Mouse (Mus musculus): Measurements from ENCODE around the gene Tpgs1. TPM values are rescaled to one million over a fixed set of nuclear protein-coding genes. Genes with fewer than 3 reads are reported as not detected.
"Not testable (repeated sequence)": the region's sequence is repeated elsewhere in the genome, so short reads cannot be mapped to it uniquely, and the experiment has no call there.

Gene Tpgs1
- polyA plus RNA-seq, 1 experiment from 2014 or later: 99.8 TPM

GRCm38 (mm10) chr10:79700676-79701075, 31.5 kb downstream of the Tpgs1 start:
- no peaks in the 10 kb centered on the region for H3K36me3 ChIP-seq (replicated peaks)
- no peak for ATAC-seq (replicated peaks)
- no peak overlapping the region for H3K4me2 ChIP-seq
- 53% methylated on average over 7 of the region's 7 CpGs for WGBS
- no peak overlapping the region for H3K9ac ChIP-seq
- no peaks in the 10 kb centered on the region for H3K9me3 ChIP-seq
- no peak overlapping the region for H3K27ac ChIP-seq
- peaks cover 8% of the 10 kb centered on the region for H3K4me1 ChIP-seq
- no peaks in the 10 kb centered on the region for H3K27me3 ChIP-seq (replicated peaks)
- H3K4me3 ChIP-seq: no peak overlapping the region

DNA sequence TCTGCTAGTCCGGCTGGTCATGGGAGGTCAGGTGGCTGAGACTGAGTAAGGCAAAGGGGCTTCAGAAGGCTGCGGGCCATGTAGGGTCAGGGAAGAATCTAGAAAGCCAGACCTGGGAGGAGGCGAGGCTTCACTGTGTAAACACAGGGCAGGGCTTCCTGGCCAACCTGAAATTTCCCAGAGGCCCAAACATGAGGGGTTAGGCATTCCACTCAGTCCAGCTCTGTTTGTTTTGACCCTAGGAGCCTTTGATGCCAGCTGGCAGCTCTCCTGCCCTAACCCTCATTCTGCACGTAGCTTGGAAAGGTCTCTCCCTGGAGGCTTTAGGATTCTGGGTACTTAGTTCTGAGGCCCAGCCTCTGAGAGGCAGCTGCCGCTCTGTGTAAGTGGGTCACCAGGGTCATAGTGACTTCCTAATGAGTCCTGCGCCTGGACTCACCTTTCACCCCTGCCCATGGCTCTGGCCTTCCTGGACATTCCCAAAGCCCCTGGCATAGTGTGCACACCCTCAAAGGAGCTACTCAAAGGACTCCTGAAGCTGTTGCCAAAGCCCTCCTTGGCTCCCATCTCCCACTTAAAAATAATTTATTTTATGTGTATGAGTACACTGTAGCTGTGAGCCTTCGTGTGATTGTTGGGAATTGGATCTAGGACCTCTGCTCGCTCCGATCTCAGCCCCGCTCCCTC, 32.4 kb downstream of the Tpgs1 start:
- no peak overlapping the region for H3K4me3 ChIP-seq
- H3K4me1 ChIP-seq: peaks cover 17% of the 10 kb centered on the region
- ATAC-seq (replicated peaks): no peak
- no peak overlapping the region for H3K4me2 ChIP-seq
- H3K27ac ChIP-seq: no peak overlapping the region
- no peaks in the 10 kb centered on the region for H3K36me3 ChIP-seq (replicated peaks)
- H3K9me3 ChIP-seq: no peaks in the 10 kb centered on the region
- no peaks in the 10 kb centered on the region for H3K27me3 ChIP-seq (replicated peaks)
- 71% methylated on average over 10 of the region's 10 CpGs for WGBS
- no peak overlapping the region for H3K9ac ChIP-seq

GRCm38 (mm10) chr10:79702970-79703369, 33.8 kb downstream of the Tpgs1 start:
- not testable (repeated sequence) for H3K4me3 ChIP-seq; ATAC-seq (replicated peaks); H3K9me3 ChIP-seq; H3K27ac ChIP-seq; H3K4me2 ChIP-seq; H3K9ac ChIP-seq; H3K36me3 ChIP-seq (replicated peaks); H3K27me3 ChIP-seq (replicated peaks)
- peaks cover 30% of the 10 kb centered on the region for H3K4me1 ChIP-seq
- 82% methylated on average over 4 of the region's 4 CpGs for WGBS

- Histone ChIP-seq H3K27ac (peak overlapping the region; percentile 85), H3K4me2 (peak overlapping the region; percentile 85), H3K36me3 (replicated peaks) (no peaks in the 10 kb centered on the region), H3K4me1 (peaks cover 30% of the 10 kb centered on the region), H3K27me3 (replicated peaks) (no peaks in the 10 kb centered on the region), H3K9me3 (no peaks in the 10 kb centered on the region), H3K9ac (peak overlapping the region; percentile 38; the same call in 1 of the 2 replicates), H3K4me3 (peak overlapping the region; percentile 65)
- peak; percentile 10; the same call in 1 of the 2 replicates for ATAC-seq (replicated peaks)
- WGBS: 75% methylated on average over 10 of the region's 10 CpGs
These were observed 34.4 kb downstream of the Tpgs1 start for GRCm38 (mm10) chr10:79703541-79703940.

DNA sequence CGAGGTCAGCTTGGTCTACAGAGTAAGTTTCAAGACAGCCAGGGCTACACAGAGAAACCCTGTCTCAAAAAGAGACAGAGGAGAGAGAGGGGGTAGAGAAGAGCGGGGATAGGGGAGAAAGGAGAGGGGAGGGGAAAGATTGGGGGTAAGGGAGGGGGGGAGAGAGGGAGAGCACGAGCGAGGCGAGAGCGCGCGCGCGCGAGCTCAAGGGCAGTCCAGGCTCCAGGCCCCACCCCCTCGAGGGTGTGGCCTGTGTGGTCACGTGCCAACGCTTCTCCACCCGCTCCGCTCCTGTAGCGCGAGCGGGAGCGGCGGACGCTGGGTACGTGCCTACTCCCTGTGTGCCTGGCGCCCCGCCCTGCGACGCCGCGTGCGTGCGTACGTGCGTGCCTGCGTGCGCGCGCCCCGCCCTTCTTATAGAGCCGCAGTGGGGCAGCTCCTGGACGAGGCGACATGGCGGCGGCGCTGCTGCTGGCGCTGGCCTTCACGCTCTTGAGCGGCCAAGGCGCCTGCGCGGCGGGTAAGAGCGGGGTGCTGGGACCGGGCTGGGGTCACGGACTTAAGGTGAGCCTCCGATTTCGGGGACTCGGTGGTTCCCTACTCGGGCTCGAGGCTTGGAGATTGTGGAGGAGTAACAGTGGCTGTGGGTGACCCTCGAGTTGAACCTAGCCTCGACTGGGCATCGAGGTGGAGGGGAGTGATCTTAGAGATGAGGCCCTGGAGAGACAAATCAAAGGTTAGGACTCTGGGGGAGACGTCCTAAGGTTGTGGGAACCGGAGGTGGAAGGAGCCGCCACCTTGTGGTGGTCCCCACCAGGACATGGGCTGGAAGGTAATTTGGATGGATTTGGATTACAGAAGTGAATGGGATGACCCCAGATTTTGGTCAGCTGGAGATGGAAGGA, 35.1 kb downstream of the Tpgs1 start, which contains the start of gene Bsg:
TSS of gene Bsg (plus strand) at position 427 of the 905 bp plus-strand sequence.
- Histone ChIP-seq H3K4me3 (peak within 1 kb of the TSS; percentile 65), H3K27ac (peak within 1 kb of the TSS; percentile 85), H3K27me3 (replicated peaks) (no peaks in the 10 kb centered on the region), H3K4me1 (peaks cover 30% of the 10 kb centered on the region), H3K4me2 (peak within 1 kb of the TSS; percentile 85), H3K9me3 (no peaks in the 10 kb centered on the region), H3K9ac (peak within 1 kb of the TSS; percentile 76), H3K36me3 (replicated peaks) (no peaks in the 10 kb centered on the region)
- peak; percentile 96 for ATAC-seq (replicated peaks)
- WGBS: under 1% methylated on average over 60 of the region's 65 CpGs

DNA sequence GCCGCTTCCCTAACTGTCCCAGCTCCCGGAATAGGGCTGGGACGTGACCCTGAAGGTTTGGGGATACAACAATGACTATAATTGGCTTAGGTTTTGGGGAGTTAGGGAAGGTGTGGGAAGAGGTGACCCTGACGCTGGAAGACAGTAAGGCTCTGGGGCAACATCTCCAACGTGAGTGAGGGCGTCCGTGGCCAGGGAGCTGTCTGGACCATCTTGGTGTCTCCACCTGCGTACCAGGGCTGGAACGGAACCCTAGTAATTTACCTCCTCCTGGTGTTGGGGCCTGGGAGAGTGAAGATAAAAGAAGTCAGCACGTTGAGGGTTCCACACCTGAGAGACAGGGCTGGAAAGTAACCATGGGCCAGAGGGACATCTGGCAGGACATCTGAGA, 35.8 kb downstream of the Tpgs1 start:
- H3K36me3 ChIP-seq (replicated peaks): peaks cover under 1% of the 10 kb centered on the region; the same call in 1 of the 2 replicates
- no peak for ATAC-seq (replicated peaks)
- peak overlapping the region; percentile 85 for H3K27ac ChIP-seq
- H3K9ac ChIP-seq: peak overlapping the region; percentile 76
- H3K27me3 ChIP-seq (replicated peaks): no peaks in the 10 kb centered on the region
- H3K4me2 ChIP-seq: peak overlapping the region; percentile 85
- 6% methylated on average over 10 of the region's 10 CpGs for WGBS
- H3K9me3 ChIP-seq: no peaks in the 10 kb centered on the region
- peak overlapping the region; percentile 65 for H3K4me3 ChIP-seq
- peaks cover 30% of the 10 kb centered on the region for H3K4me1 ChIP-seq

DNA sequence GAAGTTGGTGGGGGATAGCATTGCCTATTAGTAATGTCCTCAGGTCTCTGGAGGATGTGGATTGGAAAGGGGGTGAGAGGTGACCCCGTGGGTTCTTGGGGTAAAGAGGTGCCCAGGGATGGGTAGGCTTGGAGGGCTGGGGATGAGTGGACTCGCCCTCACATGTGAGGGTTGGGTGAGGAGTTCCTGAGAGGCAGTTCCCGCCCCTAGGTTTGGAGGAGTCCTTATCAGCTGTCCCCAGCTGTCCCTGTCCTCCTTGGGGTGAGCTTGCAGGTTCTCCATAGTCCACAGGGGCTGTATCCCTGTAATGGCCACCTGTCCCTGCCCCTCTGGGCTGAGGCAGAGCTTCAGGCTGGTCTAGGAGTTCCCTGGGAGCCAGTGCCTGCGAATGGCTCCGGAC, 36.8 kb downstream of the Tpgs1 start:
- Histone ChIP-seq H3K36me3 (replicated peaks) (peaks cover 10% of the 10 kb centered on the region), H3K4me2 (peak overlapping the region; percentile 85), H3K27ac (no peak overlapping the region), H3K9ac (peak overlapping the region; percentile 76), H3K4me1 (peaks cover 30% of the 10 kb centered on the region), H3K27me3 (replicated peaks) (no peaks in the 10 kb centered on the region), H3K9me3 (no peaks in the 10 kb centered on the region), H3K4me3 (peak overlapping the region; percentile 65)
- no peak for ATAC-seq (replicated peaks)
- WGBS: 79% methylated on average over 5 of the region's 5 CpGs

DNA sequence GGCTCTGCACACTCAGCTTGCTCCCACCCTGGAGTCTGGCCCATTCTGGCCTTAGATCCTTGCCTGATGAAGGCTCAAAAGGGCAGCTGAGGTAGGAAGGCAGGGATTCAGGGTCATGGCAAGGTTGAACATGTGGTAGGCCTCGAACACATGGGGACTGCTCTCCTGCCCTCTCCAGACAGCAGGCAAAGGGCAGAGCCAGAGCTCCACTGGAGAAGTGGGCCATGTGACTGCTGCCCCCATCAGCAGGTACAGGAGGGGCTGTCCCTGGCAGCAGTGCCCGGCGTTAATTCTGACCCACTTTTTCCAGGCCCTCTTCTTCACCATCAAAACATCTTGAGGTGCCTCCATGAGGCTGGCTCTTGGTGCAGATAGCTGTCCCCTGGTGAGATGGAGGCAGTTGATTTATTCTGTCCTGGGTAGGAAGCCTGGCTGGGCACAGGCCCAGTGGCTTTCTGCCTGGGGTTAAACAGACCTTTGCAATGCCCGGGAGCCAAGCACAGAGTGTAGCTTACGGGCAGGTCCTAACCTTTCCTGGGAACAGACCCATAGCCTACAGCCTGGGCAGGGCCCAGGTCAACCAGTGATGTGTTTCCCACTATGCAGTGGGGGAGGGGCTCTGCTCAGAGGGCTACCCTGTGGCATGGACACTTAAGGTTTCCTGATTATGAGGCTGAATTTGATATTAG, 37.4 kb downstream of the Tpgs1 start:
- ATAC-seq (replicated peaks): no peak
- WGBS: 88% methylated on average over 5 of the region's 5 CpGs
- Histone ChIP-seq H3K27me3 (replicated peaks) (no peaks in the 10 kb centered on the region), H3K4me1 (peaks cover 30% of the 10 kb centered on the region), H3K4me2 (peak overlapping the region; percentile 85), H3K9ac (peak overlapping the region; percentile 76), H3K4me3 (peak overlapping the region; percentile 65; the same call in 1 of the 2 replicates), H3K27ac (no peak overlapping the region), H3K36me3 (replicated peaks) (peaks cover 16% of the 10 kb centered on the region), H3K9me3 (no peaks in the 10 kb centered on the region)

DNA sequence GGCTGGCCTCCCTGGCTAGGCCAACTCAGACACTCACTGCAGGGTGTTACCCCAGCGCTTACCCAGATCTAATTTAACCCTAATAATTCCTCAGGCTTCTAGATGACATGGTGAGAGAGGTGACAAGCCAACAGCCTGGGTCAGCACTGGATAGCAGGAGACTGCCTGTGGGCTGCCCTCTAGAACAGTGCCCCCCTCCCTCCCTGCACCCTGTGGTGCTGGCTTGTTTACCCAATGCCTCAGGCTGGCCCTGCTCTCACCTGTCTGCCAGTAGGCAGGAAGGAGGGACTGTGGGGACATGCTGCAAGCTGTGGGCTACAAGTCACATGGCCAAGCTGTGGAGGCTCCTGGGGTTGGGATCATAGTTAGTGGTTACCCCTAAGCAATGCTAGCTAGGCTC, 38.0 kb downstream of the Tpgs1 start:
- H3K4me1 ChIP-seq: peaks cover 30% of the 10 kb centered on the region
- H3K9ac ChIP-seq: no peak overlapping the region
- H3K9me3 ChIP-seq: no peaks in the 10 kb centered on the region
- no peak overlapping the region for H3K4me3 ChIP-seq
- H3K27me3 ChIP-seq (replicated peaks): no peaks in the 10 kb centered on the region
- no peak overlapping the region for H3K27ac ChIP-seq
- H3K4me2 ChIP-seq: peak overlapping the region; percentile 85
- peaks cover 22% of the 10 kb centered on the region for H3K36me3 ChIP-seq (replicated peaks)
- no peak for ATAC-seq (replicated peaks)
- 79% methylated on average over 1 of the region's 1 CpGs for WGBS

GRCm38 (mm10) chr10:79707759-79708158, 38.6 kb downstream of the Tpgs1 start:
- H3K9me3 ChIP-seq: no peaks in the 10 kb centered on the region
- 0 out of 2 replicates have a peak overlapping the region, but pooled peaks have one; percentile 14 for H3K4me2 ChIP-seq
- H3K4me1 ChIP-seq: peaks cover 30% of the 10 kb centered on the region
- peaks cover 22% of the 10 kb centered on the region for H3K36me3 ChIP-seq (replicated peaks)
- no peak overlapping the region for H3K4me3 ChIP-seq
- 79% methylated on average over 4 of the region's 4 CpGs for WGBS
- H3K9ac ChIP-seq: no peak overlapping the region
- H3K27me3 ChIP-seq (replicated peaks): no peaks in the 10 kb centered on the region
- ATAC-seq (replicated peaks): no peak
- no peak overlapping the region for H3K27ac ChIP-seq

- Histone ChIP-seq H3K4me2 (no peak overlapping the region), H3K27ac (no peak overlapping the region), H3K9ac (no peak overlapping the region), H3K9me3 (no peaks in the 10 kb centered on the region), H3K4me1 (peaks cover 30% of the 10 kb centered on the region), H3K4me3 (no peak overlapping the region), H3K36me3 (replicated peaks) (peaks cover 22% of the 10 kb centered on the region), H3K27me3 (replicated peaks) (no peaks in the 10 kb centered on the region)
- ATAC-seq (replicated peaks): no peak
- 91% methylated on average over 21 of the region's 21 CpGs for WGBS
These were observed 39.5 kb downstream of the Tpgs1 start for GRCm38 (mm10) chr10:79708668-79709067.

DNA sequence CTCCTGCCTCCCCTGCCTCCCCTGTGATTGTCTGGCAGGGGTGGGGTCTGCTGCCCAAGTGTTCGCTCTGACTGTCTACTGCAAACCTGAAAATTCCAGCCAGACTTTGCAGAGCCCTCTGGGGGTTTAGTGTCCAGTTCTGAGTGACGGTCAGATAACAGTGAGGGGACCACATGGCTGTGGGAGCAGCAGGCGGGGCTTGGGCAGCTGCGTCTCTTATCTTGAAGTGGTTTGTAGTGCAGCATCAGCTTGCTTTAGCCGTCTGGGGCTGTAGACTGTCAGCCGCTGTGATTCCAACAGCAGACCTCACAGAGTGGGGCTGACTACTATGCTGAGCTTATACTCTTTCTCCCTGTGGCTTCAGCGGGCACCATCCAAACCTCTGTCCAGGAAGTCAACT, 40.1 kb downstream of the Tpgs1 start:
- Histone ChIP-seq H3K4me1 (peaks cover 30% of the 10 kb centered on the region), H3K9me3 (no peaks in the 10 kb centered on the region), H3K4me2 (no peak overlapping the region), H3K27ac (no peak overlapping the region), H3K27me3 (replicated peaks) (no peaks in the 10 kb centered on the region), H3K9ac (no peak overlapping the region), H3K4me3 (no peak overlapping the region), H3K36me3 (replicated peaks) (peaks cover 22% of the 10 kb centered on the region)
- no peak for ATAC-seq (replicated peaks)
- WGBS: 83% methylated on average over 7 of the region's 7 CpGs
